Mouse (Mus musculus): ENCODE measurements at regions not wholly inside any gene's neighbourhood (a gene's known extent, or its start where the extent isn't known, plus 50 kb on each side); places are given as distances from the start of the nearest gene placed in this dataset.

DNA sequence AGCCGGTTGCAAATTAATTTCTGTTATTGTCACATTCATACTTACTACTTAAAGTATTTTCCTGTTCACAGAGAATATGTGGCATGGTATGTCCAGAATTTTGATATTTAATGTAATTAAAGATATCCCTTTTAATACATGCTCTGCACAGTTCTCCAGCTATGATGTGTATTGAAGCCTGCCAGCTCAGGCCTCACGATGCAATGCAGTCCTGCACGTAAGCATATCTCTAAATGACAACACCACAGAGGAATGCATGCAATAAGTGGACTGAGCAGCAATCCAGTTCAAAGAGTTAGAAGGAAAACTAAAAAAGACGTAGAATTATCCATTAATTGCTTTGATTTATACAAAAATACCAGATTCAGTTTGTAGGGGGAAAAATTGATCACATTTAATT, 373.4 kb downstream of the Ptprc start:
- ATAC-seq (replicated peaks; ENCODE audit: low FRiP score, low TSS enrichment, poor library complexity, severe bottlenecking): no peak

DNA sequence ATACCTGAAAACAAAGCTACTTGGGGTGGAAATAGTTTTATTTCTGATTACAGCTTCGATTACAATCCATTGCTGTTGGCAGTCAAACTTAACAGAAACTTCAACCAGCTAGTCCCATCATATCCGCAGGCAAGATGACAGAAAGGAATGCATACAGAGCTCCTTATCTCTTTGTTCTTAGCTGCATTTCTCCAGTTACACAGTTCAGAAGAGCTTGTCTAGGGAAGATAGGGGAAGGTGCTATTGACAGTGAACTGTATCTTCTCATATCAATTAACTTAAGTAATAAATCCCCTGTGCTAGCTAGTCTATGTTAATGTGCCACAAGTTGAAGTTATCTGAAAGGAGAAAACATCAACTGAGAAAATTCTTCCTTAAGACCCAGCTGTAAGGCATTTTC, 374.8 kb downstream of the Ptprc start:
- ATAC-seq (replicated peaks; ENCODE audit: low FRiP score, low TSS enrichment, poor library complexity, severe bottlenecking): peak; percentile 73

DNA sequence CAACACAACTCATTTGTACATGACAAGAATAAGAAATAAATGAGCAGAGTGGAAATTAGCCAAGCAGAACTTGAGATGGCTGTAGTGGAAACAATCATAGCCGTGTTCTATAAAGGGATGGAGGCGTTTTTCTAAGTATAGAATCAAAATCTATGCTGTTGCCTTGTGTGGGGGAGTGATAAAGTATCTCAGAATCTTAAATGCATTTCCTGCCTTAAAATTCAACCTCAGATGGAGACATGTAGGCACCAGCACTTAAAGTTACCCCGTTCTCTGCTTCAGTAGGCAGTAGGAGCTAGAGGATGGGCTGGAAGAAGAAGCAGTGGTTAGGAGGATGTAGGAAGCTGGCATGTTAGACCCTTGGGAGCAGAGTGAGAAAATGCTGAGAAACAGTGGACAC, 386.7 kb downstream of the Ptprc start:
- ATAC-seq (replicated peaks; ENCODE audit: low FRiP score, low TSS enrichment, poor library complexity, severe bottlenecking): no peak

DNA sequence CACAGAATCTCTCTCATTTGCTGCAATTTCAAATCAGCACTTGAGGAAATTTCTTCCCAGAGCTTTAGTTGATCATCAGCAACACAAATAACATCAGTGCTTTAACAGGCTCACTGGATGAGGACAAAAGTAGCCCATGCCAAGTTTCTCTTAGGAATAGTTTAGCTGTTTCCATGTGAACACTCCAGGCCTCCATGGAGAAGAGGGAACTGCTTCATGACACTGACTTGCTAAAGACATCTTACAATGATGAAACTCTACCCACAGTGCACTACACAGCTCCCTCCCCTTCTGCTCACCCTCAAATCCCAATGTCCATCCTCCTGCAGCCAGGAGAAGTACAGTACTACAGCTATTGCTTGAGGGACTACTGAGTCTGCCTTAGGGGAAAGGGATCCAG, 388.9 kb downstream of the Ptprc start:
- ATAC-seq (replicated peaks; ENCODE audit: low FRiP score, low TSS enrichment, poor library complexity, severe bottlenecking): no peak

DNA sequence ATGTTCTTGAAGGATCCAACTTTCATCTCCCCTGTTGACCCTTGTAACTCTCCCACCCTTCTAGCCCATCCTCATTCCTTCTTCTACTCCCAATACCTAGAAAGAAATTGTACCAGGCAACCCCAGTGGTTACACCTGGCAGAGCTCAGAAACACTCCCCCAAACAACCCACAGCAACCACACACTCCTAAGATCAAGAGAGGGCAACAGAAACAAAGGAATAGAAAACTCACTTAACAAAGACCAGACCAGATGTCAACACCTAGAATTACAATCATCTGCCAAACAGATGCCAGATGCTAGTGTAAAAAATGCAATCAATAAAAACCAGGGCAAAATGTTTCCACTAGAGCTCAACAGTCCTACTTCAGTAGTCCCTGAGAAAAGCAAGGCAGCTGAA, 400.9 kb downstream of the Ptprc start:
- ATAC-seq (replicated peaks; ENCODE audit: low FRiP score, low TSS enrichment, poor library complexity, severe bottlenecking): no peak

DNA sequence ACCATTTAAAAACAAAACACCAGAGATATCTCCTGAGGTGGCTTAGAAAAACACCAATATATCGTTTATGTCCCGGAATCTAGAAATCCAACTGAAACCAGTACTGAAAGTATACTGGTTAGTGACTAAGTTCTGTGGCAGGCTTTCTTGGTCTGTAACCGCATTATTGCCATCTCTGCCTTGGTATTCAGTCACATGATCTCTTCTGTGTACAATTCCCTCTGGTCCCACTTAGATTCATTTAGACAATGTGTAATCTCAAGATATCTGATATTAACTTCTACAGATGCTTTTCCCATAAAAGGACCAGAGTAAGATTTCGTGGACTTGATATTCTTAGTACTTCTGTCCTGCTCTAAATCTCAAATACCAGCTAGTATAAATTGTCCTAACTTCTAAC, 414.7 kb downstream of the Ptprc start:
- ATAC-seq (replicated peaks; ENCODE audit: low FRiP score, low TSS enrichment, poor library complexity, severe bottlenecking): no peak

DNA sequence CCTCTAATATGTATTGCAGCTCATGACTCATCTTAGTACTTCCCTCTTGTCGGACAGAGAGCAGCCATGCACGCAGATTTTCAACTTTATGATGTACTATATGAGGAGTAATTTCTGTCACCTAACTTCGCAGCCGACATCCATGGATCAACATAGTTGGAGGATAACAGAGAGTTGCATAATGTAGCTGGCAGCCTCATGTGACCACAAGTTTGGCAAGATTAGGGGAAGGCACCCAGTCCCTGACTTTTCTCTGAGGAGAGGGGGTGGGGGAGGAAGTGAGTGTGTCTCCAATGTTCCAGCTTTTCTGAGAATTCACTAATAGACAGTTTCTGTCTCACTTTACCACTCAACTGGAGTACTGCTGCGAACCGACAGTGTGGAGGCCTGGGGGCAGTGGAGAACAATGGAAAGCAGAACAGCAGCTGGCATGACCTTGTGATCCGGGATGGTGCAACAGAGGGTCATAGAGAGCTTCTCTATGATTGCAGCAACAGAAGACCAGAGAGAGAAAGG, 424.0 kb downstream of the Ptprc start:
- ATAC-seq (replicated peaks; ENCODE audit: low FRiP score, low TSS enrichment, poor library complexity, severe bottlenecking): peak; percentile 34; the same call in 1 of the 2 replicates

DNA sequence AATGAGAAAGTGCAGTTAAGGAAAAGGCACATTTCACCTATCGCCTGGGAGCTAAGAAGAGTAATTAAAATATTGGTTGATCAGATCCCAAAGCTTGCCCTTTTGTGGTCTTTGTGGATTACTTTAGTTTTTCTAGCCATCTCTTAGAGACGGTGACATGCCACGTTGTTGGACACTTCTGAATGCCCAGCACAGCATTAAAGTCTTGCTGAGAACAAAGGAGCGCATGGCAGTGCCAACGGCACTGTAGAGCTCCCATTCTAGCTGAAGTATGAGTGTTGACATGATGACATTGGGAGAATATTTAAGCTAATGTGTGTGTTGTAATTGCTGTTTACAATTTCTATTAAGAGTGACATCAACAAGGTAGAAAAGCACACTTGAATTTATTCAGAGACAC, 424.6 kb downstream of the Ptprc start:
- no peak for ATAC-seq (replicated peaks; ENCODE audit: low FRiP score, low TSS enrichment, poor library complexity, severe bottlenecking)

DNA sequence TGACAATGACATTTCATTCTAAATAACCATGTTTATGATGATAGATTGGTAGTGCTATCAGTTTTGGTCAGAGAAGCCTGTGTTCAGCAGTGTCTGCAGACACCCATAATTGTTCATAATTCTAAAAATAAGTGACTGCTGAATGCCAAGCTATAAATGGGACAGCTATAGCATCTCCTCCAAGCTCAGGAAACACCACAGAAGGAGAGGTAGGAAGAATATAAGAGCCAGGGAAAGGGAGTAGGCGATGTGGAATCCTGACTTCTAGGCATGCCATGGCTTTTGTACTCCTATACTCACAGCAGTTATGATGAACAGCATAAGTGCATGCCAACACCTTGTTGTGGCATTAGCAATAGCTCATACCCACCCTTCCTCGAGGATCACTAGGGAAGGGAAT, 429.4 kb downstream of the Ptprc start:
- ATAC-seq (replicated peaks; ENCODE audit: low FRiP score, low TSS enrichment, poor library complexity, severe bottlenecking): no peak

DNA sequence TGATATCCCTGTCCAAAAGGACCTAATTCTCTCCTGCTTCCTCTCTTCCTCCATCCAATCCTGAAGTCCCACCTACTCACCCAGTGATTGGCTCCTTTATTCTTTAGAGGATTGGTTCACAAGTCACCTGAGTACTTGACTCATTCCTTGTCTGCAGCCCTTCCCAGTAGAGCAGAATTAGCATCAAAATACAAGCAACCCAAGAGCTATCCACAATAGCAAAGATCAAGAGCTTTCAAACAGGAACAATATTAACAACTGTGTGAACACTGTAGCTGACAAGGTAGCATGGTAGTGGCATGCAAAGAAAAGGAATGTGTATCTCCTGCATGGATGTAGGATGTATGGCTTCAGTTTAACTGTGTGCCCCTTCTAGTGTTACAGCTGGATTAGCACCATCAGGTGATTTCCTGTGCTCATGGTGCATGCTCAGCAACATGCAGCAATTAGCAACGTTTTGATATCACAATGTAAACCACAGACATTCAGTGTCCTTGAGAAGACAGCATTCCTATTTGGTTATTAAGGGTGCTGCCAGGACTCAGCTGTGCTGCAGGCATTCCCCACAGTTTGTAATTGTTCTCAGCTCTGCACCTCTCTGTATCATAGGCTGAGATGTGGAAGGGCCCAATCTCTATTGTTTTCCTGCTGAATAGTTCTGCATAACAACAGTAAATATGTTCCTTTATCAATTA, 437.2 kb downstream of the Ptprc start:
- ATAC-seq (replicated peaks; ENCODE audit: low FRiP score, low TSS enrichment, poor library complexity, severe bottlenecking): no peak

DNA sequence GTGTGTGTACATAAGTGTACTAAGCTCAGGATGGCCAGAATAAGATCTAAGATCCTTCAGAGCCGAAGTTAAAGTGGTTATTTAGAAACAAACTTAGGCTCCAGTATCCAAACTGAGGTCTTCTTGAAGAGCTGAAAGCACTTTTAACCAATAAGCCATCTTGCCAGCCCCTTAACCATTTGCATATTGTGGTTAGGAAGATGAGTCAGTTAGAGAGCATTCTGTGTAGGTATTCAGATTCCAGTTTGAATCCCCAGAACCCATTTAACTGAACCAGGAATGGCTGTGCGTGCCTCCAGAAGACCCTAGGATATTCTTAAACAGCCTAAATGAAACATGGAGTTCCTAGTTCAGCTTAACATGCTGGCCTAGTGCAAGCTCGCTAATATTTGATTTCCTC, 471.6 kb downstream of the Ptprc start:
- no peak for ATAC-seq (replicated peaks; ENCODE audit: low FRiP score, low TSS enrichment, poor library complexity, severe bottlenecking)

DNA sequence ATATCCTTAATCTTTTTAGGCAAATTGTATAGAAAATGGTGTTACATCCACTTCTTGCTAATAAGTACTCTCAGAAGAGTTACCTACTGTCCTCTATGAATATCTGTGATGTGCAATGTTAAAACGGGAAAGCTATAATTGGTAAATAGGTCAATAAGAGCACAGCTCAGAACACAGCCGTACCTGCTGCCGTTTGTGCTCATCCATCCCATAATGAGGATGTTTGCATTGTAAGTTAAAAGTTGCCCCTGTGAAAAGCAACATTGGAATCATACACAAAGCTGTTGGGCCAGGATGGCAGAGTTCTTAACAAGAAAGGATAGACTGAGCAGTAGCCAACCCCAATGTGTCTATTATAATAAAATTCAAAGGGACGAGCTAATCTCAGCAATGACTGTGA, 476.6 kb downstream of the Ptprc start:
- no peak for ATAC-seq (replicated peaks; ENCODE audit: low FRiP score, low TSS enrichment, poor library complexity, severe bottlenecking)

DNA sequence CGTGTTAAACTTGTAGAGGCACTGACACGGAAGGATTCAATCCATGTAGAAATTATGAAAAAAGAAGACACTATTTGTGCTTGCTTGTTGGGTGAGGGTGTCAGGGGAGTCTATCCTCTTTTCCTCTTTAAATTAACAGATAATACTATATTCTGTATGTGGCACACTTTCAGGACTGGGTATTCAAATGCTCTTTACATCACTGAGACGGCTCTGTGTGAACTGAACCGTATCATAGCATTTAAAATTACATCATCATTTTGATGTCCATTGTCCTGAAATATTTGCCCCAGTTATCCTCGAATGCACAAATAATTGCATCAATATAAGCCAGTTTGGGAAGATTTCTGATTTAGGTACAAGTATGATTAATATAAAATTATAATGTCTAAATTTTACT, 478.2 kb downstream of the Ptprc start:
- ATAC-seq (replicated peaks; ENCODE audit: low FRiP score, low TSS enrichment, poor library complexity, severe bottlenecking): no peak

DNA sequence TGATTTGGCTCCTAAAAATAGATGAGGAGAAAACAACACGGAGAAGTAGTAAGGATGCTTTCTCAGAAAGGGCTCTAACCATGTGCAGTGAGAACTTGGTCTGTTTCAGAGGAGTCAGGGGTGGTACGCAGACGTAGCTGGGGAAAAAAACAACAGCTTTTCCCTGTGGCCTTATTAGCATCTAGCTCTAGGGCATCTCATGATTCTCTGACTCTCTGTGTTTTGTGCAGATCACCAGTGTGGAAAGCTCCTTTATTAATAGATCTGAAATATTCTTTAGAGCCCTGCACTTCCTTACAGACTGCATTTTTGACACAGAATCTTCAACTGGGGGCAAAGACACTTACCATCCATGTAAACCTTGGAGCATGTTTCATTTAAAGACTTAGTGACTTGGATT, 478.7 kb downstream of the Ptprc start:
- ATAC-seq (replicated peaks; ENCODE audit: low FRiP score, low TSS enrichment, poor library complexity, severe bottlenecking): no peak

DNA sequence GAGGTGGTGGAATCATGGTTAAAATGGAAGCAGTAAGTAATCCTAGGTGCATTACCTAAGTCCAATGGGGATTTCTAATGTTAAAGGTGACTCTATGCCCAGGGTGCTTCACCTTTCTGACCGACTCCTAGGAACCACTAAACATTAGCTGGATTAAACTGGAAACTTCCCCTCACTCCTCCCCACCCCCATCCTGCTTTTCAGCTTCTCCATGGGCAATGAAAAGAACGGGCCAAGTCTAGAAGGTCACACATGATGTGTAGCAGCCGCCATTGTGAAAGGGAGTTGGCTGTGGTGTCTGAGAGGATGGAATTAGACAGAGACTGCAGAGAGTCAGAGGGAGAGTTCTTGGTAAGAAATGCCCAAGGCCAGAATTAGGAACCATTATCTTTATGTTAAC, 479.8 kb downstream of the Ptprc start:
- ATAC-seq (replicated peaks; ENCODE audit: low FRiP score, low TSS enrichment, poor library complexity, severe bottlenecking): no peak

DNA sequence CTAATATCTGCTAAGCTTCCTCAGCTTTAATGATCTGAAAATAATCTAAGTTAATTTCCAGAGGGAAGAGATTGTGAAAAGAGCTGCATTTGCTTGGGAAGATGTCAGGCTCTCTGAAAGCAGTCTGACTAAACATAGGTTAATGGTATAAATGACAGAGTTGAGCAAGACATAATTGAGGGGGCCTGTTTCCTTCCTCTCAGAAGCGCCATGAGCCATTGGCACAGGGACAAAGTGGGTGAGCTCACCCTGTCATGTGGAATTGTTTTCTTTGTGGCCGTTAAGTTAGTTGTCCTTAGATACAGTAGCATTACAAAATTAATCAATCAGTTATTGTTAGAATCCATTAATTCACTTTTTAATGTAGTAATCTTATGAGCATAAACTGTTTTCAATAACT, 483.0 kb downstream of the Ptprc start:
- ATAC-seq (replicated peaks; ENCODE audit: low FRiP score, low TSS enrichment, poor library complexity, severe bottlenecking): no peak

DNA sequence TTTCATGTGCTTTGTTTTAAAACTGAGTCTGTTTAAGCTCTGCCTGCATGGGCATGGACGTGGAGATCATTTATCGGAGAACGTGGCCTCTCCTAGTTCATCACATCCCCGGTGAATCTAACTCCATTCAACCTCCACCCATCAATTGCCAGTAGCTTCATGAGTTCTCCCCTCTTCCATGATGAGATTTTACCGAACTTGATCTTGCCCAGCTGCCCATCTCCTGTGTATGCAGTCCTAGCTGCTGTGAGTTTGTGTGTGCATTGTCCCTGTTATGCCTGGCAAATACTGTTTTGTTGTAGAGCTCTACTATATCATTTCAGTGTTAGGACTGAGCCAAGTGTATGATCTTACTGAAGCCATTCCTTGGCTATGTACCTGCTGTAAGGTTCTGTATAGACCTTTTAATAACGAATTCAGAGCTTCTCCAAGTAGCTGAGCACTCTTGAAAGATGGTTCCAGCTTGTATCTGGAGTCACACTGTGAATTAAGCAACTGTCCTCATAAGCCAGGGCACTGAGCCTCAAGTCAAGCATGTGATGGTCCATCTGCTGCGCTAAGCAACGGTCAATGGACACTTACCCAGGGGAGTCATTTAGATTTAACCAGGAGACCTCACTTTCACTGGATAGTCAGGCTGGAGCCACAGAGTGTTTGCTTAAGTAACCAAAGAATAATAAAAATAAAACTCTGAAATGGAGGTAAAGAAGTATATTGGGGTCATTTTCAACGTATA, 484.5 kb downstream of the Ptprc start:
- ATAC-seq (replicated peaks; ENCODE audit: low FRiP score, low TSS enrichment, poor library complexity, severe bottlenecking): no peak

DNA sequence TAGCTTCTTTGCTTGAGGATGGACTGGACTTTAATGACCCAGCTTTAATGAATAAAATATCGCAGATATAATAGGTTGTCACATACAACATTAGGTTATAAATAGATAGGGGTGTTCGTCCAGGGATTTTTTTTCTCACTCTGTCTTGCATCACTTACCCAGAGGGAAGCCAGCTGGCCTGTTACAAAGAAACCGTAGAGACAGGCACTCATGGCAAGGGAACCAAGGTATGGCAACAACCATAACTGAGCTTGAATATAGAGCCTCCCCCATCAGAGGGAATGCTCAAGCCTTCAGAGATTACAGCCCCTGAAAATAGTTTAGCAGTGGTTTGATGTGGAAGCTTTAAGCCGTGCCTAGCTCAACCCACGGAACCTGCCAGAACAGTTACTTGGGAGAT, 504.9 kb downstream of the Ptprc start:
- ATAC-seq (replicated peaks; ENCODE audit: low FRiP score, low TSS enrichment, poor library complexity, severe bottlenecking): no peak

DNA sequence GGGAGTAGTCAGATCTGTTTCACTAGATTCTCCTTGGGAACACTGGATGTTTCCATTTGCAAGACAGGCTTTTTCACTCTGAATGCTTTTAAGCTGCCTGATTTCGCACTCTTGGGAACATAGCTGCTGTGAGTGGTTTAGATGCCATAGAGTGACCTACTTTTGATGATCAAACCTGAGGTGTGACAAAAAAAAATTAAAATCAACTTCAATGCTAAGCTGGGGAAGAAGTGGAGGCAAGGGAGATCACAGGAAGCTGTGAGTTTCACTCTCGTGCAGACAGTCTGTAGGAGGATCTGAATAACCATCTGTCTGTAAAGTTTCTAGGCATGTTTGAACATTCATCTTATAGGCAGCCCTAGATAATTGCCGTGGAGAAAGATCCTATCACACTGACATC, 505.7 kb downstream of the Ptprc start:
- no peak for ATAC-seq (replicated peaks; ENCODE audit: low FRiP score, low TSS enrichment, poor library complexity, severe bottlenecking)

DNA sequence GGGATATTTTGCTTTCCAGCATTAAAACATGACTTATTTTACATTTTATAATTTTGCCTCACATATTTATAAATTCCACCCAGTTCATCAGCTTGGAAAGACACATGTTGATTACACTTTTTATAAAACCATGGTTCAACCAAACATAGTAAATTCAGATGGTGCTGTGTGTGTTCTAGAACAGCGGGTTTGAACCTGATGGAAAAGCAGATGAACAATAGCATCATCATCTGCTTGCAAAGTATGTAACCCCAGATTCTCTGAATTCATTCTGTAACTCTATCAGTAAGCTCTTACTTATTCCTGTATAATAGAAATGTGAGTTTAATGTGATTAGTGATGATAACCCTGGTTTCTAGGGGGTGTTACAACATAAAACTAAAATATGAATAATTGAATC, 517.4 kb downstream of the Ptprc start:
- no peak for ATAC-seq (replicated peaks; ENCODE audit: low FRiP score, low TSS enrichment, poor library complexity, severe bottlenecking)

DNA sequence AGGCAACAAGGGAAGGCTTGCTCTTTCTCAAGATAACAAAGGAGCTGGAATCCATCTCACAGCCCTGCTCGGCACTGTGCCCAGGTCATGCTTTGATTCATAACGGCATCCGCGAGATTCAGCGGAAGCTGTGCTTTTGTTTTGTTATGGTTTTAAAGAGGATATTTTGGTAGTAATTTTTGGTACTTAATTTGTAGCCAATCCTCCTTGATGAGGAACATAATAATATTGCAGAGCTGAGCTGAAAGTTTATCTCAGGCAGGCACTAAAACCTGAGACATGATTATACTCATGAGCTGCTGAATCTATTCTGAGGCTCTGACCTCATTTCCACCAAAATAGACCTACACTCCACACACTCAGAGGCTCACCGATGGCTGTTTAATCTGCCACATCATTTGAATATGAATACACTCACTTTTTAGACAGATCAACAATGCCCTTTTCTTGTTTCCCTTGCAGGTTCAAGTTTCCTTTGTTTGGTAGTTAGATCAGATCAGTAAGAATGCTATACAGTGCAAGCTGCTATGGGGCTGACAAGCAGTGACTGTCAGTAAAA, 518.5 kb downstream of the Ptprc start:
- ATAC-seq (replicated peaks; ENCODE audit: low FRiP score, low TSS enrichment, poor library complexity, severe bottlenecking): no peak

Measured in megakaryocyte-erythroid progenitor cell, adult 5-6 weeks (primary cell).